Mouse (Mus musculus) midbrain, embryonic 15.5 days (tissue): ENCODE data around the gene Suclg1. TPM values are rescaled to one million over a fixed set of nuclear protein-coding genes. Genes with fewer than 3 reads are reported as not detected.

ENCODE experiments used
- ATAC-seq: fragments of 200-750 bp; cut with Nextera tagmentation; replicated peaks from 2 replicates; pipeline ENCODE4 v1.8.0; 2017; ENCODE audit warnings: moderate TSS enrichment
- H3K27ac ChIP-seq: fragments of 300-500 bp; sonication (generic); 2 replicates; pipeline ENCODE4 v1.5.1; 2015; ENCODE audit warnings: mild to moderate bottlenecking, inconsistent platforms
- H3K27me3 ChIP-seq: fragments of 300-500 bp; sonication (generic); replicated peaks from 2 replicates; pipeline ENCODE4 v1.6.1; 2015; ENCODE audit warnings: inconsistent platforms
- H3K36me3 ChIP-seq: fragments of 300-500 bp; sonication (generic); replicated peaks from 2 replicates; pipeline ENCODE4 v1.6.1; 2015; ENCODE audit warnings: inconsistent platforms
- H3K4me1 ChIP-seq: fragments of 300-500 bp; sonication (generic); 2 replicates; pipeline ENCODE4 v1.6.1; 2015; ENCODE audit warnings: inconsistent platforms
- H3K4me2 ChIP-seq: fragments of 300-500 bp; sonication (generic); 2 replicates; pipeline ENCODE4 v1.6.1; 2015; ENCODE audit warnings: inconsistent platforms, mild to moderate bottlenecking, moderate library complexity
- H3K4me3 ChIP-seq: fragments of 300-500 bp; sonication (generic); 2 replicates; pipeline ENCODE4 v1.5.1; 2015; ENCODE audit warnings: mild to moderate bottlenecking, inconsistent platforms
- H3K9ac ChIP-seq: fragments of 300-500 bp; sonication (generic); 2 replicates; pipeline ENCODE4 v1.6.1; 2015; ENCODE audit warnings: mild to moderate bottlenecking, inconsistent platforms
- H3K9me3 ChIP-seq: fragments of 300-500 bp; sonication (generic); 2 replicates; pipeline ENCODE4 v1.6.1; 2016; ENCODE audit warnings: inconsistent platforms
- WGBS: fragments of 180-500 bp; shearing (Covaris S2); methylation state at CpG from one replicate; pipeline ENCODE4 v1.1.7; 2015; ENCODE audit warnings: mixed read lengths; 5-methylcytosine and 5-hydroxymethylcytosine counted together
- polyA plus RNA-seq: library from polyadenylated mRNA; unstranded; fragments of >200 nt; fragmentation: Nextera tagmentation; extraction: Ambion mirVana; gene quantifications from 2 replicates; pipeline ENCODE4 v1.2.1, GENCODE M21; 2015

The Suclg1 gene
- polyA plus RNA-seq, 1 experiment from 2014 or later, result 131 TPM

DNA sequence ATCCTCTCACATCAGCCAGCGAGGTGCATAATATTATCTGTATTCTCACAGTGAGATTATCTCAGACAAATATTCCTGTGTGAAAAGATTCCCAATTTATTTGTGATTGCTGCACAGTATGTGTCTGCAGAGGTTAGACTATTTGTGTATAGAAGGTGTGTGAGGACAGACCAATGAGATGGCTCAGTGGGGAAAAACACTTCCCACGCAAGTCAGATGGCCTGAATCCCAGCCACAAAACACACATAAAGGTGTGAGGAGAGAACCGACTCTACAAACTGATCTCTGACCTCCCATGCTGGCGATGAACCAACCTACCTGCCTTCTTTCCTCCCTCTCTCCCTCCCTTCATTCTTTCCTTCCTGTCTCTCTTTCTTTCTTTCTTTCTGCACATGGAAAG is 5.4 kb downstream of the Suclg1 start:
- Histone ChIP-seq H3K4me2 (no peak overlapping the region), H3K9ac (no peak overlapping the region), H3K9me3 (no peaks in the 10 kb centered on the region), H3K36me3 (no peaks in the 10 kb centered on the region), H3K27ac (no peak overlapping the region), H3K4me1 (peaks cover 15% of the 10 kb centered on the region), H3K4me3 (no peak overlapping the region), H3K27me3 (no peaks in the 10 kb centered on the region)
- WGBS, result 90% methylated on average over 4 of the region's 4 CpGs
- ATAC-seq, result no peak

DNA sequence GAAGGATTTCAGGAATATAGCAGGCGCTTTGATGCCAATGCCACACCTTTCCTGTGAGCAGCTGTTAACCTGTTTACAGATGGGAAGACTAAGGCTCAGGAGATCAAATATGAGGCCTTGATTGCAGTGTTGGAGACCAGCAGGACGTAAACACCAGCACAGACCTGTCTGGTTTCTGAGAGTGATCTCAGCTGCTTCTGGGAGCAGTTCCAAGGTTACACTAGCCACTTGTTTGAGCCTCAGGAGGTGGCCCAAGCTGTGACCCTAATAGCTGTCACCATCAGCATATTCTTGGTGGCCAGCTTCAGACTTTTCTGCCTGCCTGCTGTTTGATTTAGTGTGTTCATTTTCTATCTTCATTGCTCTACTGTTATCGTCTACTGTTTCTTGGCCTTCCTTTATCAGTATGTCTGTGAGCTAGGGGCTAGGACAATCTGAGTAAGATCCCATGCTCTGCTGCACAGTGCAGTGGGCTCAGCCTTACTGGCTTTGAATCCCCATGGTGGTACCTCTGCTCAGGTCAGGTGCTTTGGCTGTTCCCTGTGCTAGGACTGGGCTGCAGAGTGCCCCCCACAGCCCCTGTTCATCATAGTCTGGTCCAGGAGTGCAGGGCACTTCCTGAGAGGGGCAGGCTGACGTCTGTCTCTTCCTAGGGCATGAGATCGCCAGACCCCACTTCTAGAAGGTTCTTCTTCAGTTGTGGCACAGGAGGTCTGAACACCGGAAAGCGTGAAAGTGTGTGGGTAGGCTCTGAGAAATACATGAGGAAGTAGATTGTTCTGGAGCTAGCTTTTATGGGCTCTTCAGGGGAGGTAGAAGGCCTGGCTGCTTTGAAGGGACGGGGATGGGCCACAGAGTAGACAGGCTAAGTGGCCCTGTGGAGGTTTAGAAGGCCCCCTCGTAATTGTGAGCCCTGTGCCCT is 6.4 kb downstream of the Suclg1 start:
- Histone ChIP-seq H3K4me1 (peaks cover 9% of the 10 kb centered on the region), H3K9ac (no peak overlapping the region), H3K36me3 (0 out of 2 replicates have a peak, but pooled peaks cover 2% of the 10 kb centered on the region), H3K27me3 (no peaks in the 10 kb centered on the region), H3K4me3 (no peak overlapping the region), H3K9me3 (no peaks in the 10 kb centered on the region), H3K27ac (no peak overlapping the region), H3K4me2 (no peak overlapping the region)
- 88% methylated on average over 9 of the region's 9 CpGs for WGBS
- no peak for ATAC-seq

DNA sequence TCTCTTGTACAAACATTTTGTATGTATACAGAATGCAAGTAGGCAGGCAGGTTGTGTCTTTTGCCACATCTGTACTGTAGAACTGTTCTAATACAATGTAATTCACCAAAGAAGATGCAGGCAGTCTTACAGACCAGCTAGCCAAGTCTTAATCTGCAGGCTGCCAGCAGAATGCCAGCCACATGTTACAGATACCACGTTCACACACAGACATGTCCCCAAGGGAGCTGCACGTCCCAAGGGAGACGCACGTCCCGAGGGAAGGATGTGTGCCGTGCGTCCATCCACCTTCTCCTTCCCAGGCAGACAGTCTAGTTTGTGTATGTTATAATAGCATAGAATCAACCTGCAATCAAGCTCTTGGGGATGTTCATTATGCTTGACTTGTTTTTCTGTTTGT is 8.9 kb downstream of the Suclg1 start:
- H3K27ac ChIP-seq, result no peak overlapping the region
- WGBS, result 89% methylated on average over 7 of the region's 7 CpGs
- no peaks in the 10 kb centered on the region for H3K9me3 ChIP-seq
- H3K27me3 ChIP-seq, result no peaks in the 10 kb centered on the region
- H3K9ac ChIP-seq, result no peak overlapping the region
- peaks cover 10% of the 10 kb centered on the region; the same call in 1 of the 2 replicates for H3K36me3 ChIP-seq
- ATAC-seq, result no peak
- no peak overlapping the region for H3K4me3 ChIP-seq
- no peak overlapping the region for H3K4me2 ChIP-seq
- H3K4me1 ChIP-seq, result no peaks in the 10 kb centered on the region

DNA sequence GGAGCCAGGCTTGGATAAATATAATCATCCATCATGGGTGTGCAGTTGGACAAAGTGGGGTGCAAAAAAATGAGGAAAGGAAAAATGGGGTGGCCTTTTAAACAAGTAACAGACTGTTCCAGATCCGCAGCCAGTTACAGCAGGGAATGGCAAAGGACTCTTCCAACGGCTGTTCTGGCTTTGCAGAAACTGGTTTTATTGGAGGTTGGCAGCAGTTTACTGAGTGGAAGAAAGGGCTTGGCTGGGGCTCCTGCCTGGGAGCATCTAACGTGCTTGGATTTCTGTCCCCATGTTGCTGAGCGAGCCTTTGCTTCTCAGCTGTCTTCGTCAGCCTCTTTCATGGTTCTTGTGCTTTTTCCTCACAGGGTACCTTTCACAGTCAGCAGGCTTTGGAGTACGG is 11.9 kb downstream of the Suclg1 start:
- Histone ChIP-seq H3K27me3 (no peaks in the 10 kb centered on the region), H3K4me2 (no peak overlapping the region), H3K27ac (no peak overlapping the region), H3K9ac (no peak overlapping the region), H3K36me3 (peaks cover 25% of the 10 kb centered on the region; the same call in 1 of the 2 replicates), H3K9me3 (no peaks in the 10 kb centered on the region), H3K4me1 (no peaks in the 10 kb centered on the region), H3K4me3 (no peak overlapping the region)
- ATAC-seq, result no peak
- WGBS, result 90% methylated on average over 6 of the region's 6 CpGs

DNA sequence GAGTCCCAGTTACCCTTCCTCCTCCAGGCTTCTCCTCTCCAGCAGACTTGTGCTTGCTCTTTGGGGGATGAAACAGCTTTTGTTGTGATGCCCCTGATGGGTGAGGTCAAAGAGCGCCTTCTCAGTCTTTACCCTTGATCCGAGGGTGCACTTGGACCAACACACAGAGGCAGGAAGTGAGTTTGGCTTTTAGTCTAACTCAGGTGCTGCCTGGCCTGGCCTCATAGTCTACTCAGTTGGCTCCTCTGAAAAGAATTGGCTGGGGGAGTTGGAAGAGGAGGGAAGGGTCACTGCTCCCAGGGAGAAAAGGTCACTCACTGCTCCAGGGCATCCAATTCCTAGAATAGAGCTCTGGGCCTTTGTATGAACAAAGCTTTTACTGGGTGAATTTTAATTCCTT is 16.6 kb downstream of the Suclg1 start:
- Histone ChIP-seq H3K9me3 (no peaks in the 10 kb centered on the region), H3K27me3 (no peaks in the 10 kb centered on the region), H3K9ac (no peak overlapping the region), H3K4me2 (no peak overlapping the region), H3K4me3 (no peak overlapping the region), H3K4me1 (no peaks in the 10 kb centered on the region), H3K36me3 (peaks cover 41% of the 10 kb centered on the region; the same call in 1 of the 2 replicates), H3K27ac (no peak overlapping the region)
- 28% methylated on average over 2 of the region's 2 CpGs for WGBS
- no peak for ATAC-seq

DNA sequence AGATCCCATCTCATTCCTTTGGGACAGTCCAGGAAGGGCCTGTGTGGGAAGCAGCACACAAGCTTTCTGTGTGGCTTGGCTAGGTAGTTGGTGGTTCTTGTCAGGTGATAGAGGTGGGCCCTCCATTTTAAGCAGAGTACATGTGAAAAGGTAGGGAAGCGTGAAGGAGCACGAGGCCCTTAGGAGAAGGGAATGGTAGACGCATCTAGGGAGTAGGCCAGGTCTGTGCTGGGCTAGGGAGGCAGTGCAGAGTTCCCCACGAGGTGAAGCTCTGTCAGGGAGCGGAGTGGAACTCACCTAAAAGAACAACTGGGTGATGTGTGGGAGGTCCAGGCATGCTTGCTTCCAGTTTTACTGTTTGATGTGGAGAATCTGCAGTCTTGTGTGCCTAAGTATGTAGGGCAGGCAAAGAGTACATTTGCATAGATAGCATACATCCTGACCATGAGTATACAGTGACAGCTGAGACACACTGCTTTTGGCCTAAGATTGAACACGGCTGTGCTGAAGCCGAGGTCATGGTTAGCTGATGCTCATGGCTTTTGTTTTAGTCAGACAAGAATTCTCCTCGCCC is 19.6 kb downstream of the Suclg1 start:
- H3K4me3 ChIP-seq, result no peak overlapping the region
- H3K9ac ChIP-seq, result no peak overlapping the region
- no peak for ATAC-seq
- H3K9me3 ChIP-seq, result no peaks in the 10 kb centered on the region
- peaks cover 60% of the 10 kb centered on the region for H3K36me3 ChIP-seq
- no peaks in the 10 kb centered on the region for H3K27me3 ChIP-seq
- H3K27ac ChIP-seq, result no peak overlapping the region
- H3K4me2 ChIP-seq, result no peak overlapping the region
- no peaks in the 10 kb centered on the region for H3K4me1 ChIP-seq
- WGBS, result 94% methylated on average over 8 of the region's 8 CpGs

DNA sequence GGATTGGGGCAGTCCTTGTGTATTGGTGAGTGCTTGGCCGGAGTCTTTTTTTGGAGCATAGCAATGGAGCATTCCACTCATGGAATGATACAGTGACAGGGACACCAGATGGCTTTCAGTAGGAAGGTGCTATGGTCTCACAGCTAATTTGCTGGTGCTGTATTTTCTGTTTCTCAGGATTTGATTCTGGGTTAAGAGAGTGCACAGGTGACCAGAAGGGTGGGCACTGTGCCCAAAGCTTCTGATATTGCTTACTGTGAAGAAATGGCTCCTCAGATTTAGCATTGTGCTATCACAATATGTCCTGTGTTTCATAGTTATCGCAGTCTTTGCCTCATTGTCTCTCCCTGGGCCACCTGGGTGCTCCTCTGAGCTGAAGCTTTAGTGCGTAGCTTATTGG is 21.2 kb downstream of the Suclg1 start:
- Histone ChIP-seq H3K4me2 (no peak overlapping the region), H3K4me3 (no peak overlapping the region), H3K27me3 (no peaks in the 10 kb centered on the region), H3K4me1 (no peaks in the 10 kb centered on the region), H3K9ac (no peak overlapping the region), H3K27ac (no peak overlapping the region), H3K36me3 (peaks cover 57% of the 10 kb centered on the region), H3K9me3 (no peaks in the 10 kb centered on the region)
- WGBS, result 97% methylated on average over 3 of the region's 3 CpGs
- no peak for ATAC-seq

DNA sequence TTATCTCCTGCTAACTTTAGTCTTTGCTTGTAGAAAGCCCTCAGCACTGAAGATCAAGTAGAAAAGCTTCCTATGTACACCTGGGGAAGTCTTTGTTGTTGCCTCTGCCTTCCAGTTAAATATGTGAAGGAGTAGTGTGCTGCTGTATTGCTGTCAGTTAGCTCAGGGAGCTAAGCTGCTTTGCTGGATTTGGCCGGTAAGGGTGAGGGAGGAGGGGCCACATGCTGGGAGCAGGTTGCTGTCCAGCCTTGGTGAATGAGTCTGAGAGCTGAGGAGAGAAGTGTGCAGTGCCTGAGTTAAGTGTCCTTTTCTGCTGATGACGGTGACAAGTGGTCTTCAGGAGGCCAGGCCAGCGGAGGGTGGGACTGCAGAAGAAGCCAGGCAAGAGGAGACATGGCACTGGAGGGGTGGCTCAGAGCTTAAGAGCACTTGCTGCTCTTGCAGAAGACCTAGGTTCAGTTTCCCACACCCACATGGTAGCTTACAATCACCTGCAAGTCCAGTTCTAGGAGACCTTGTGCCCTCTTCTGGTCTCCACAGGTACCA is 23.4 kb downstream of the Suclg1 start:
- Histone ChIP-seq H3K9ac (no peak overlapping the region), H3K27me3 (no peaks in the 10 kb centered on the region), H3K4me3 (no peak overlapping the region), H3K9me3 (no peaks in the 10 kb centered on the region), H3K27ac (no peak overlapping the region), H3K36me3 (peaks cover 69% of the 10 kb centered on the region), H3K4me1 (no peaks in the 10 kb centered on the region), H3K4me2 (no peak overlapping the region)
- WGBS, result 71% methylated on average over 3 of the region's 3 CpGs
- no peak for ATAC-seq

DNA sequence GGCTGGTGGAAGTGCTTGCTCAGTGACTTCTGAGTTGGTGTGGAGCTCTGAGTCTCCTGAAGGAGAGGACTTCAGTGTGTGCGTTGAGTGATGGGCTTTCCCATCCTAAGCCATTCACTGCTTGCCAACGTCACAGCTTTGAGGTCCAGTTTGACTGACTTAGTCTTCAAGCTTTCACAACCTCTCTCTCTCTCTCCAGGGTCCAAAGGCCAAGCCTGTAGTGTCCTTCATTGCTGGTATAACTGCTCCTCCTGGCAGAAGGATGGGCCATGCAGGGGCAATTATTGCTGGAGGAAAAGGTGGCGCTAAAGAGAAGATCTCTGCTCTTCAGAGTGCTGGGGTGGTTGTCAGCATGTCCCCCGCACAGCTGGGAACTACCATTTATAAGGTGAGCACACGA is 26.8 kb downstream of the Suclg1 start:
- H3K4me1 ChIP-seq, result no peaks in the 10 kb centered on the region
- no peak overlapping the region for H3K4me3 ChIP-seq
- no peak overlapping the region for H3K4me2 ChIP-seq
- H3K27me3 ChIP-seq, result no peaks in the 10 kb centered on the region
- no peak overlapping the region for H3K27ac ChIP-seq
- WGBS, result 92% methylated on average over 5 of the region's 5 CpGs
- H3K9me3 ChIP-seq, result no peaks in the 10 kb centered on the region
- H3K36me3 ChIP-seq, result peaks cover 50% of the 10 kb centered on the region
- H3K9ac ChIP-seq, result no peak overlapping the region
- ATAC-seq, result no peak

DNA sequence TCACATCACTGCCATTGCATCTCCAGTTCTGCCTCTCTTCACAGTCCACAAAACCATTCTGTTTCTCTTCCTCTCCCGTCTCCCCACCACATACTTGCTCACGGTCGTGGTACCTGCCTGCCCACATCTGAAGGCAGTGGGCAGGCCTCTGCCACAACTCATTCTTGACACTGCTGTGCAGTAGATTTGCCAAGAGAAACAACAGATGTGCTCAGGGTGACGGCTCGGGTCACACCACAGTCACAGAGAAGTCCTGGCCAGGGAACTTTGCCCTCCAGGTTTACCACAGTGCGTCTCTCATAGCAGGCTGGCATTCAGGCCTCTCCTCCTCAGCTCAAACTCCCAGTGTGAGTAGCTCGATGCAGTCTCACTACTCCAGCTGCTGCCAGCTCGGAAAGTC is 31.5 kb downstream of the Suclg1 start:
- Histone ChIP-seq H3K36me3 (peaks cover 17% of the 10 kb centered on the region), H3K4me2 (no peak overlapping the region), H3K4me1 (no peaks in the 10 kb centered on the region), H3K9me3 (no peaks in the 10 kb centered on the region), H3K27me3 (no peaks in the 10 kb centered on the region), H3K9ac (no peak overlapping the region), H3K4me3 (no peak overlapping the region), H3K27ac (no peak overlapping the region)
- no peak for ATAC-seq
- 86% methylated on average over 8 of the region's 8 CpGs for WGBS

DNA sequence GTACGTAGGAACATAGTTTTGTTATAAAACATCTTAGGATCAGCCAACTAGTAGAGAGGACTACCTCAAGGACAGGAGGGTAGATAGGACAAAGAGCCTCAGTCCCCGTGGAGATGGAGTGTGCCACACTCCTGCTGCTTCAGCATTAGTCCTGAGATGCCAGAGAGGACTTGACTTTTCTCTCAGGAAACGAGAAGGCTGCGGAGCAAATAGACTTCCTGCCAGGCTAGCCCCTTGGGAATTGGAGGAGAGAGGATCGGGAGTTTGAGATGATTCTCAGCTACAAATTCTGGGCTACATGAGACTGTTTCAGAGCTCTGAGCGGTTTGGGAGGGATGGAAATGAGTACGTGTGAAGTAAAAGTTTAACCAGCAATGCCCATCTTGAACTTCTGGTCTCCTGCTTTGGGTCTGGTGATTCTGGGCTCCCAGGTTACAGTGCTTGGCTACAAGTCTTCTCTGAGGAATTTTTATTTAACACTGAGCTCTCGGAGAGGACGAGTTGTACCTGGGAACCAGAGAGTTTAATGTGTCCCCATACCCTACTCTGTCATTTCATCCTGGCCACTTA is 32.4 kb downstream of the Suclg1 start:
- WGBS, result 80% methylated on average over 9 of the region's 9 CpGs

DNA sequence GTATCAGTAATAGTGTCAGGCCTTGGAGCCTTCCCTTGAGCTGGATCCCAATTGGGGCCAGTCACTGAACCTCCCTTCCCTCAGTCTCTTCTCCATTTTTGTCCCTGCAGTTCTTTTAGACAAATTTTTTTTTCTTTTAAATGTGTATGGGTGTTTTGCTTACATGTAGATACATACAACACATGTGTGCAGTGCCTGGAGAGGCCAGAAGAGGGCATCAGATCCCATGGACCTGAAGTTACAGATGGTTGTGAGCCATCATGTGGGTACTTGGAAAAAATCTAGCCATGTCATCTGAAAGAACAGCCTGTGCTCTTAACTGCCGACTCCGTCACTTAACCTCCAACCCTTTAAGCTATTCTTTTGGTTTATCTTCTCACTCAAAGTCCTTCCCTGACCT is 38.1 kb downstream of the Suclg1 start:
- Histone ChIP-seq H3K27me3 (no peaks in the 10 kb centered on the region), H3K9ac (no peak overlapping the region), H3K36me3 (no peaks in the 10 kb centered on the region), H3K4me2 (no peak overlapping the region), H3K9me3 (no peaks in the 10 kb centered on the region), H3K27ac (no peak overlapping the region), H3K4me3 (no peak overlapping the region), H3K4me1 (no peaks in the 10 kb centered on the region)
- no peak for ATAC-seq
- whole genome bisulfite sequencing, result 96% methylated on average over 2 of the region's 2 CpGs

More for the DNA sequence above, 32.4 kb downstream of the Suclg1 start:
- H3K4me2 ChIP-seq, result no peak overlapping the region
- peaks cover 8% of the 10 kb centered on the region for H3K36me3 ChIP-seq
- H3K27me3 ChIP-seq, result no peaks in the 10 kb centered on the region
- ATAC-seq, result no peak
- no peaks in the 10 kb centered on the region for H3K4me1 ChIP-seq
- H3K27ac ChIP-seq, result no peak overlapping the region
- no peaks in the 10 kb centered on the region for H3K9me3 ChIP-seq
- H3K4me3 ChIP-seq, result no peak overlapping the region
- H3K9ac ChIP-seq, result no peak overlapping the region
